Mouse (Mus musculus): ENCODE data around the gene Apol9b. TPM values are rescaled to one million over a fixed set of nuclear protein-coding genes. Genes with fewer than 3 reads are reported as not detected.

The Apol9b gene
- polyA plus RNA-seq, 1 experiment from 2014 or later = not detected

DNA sequence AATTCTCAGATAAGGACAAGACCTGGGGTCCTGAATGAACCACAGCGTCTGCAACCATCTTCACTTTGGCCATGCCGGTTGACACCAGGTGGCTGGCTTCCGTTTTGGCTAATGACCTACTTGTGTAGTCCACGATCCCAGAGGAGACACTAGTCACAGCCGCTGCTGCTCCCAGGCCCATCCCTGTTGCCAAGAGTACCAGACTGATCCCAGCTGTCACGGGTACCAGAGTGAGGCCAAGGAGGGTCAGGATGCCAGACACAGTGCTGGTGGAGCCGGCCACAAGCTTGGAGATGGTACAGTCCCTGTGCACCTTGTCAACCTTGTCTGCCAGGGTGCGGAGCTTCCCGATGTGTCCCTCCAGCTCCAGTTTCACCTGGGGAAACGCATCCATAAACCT is 20.9 kb downstream of the Apol9b start:
- Histone ChIP-seq H3K27me3 (0 out of 2 replicates have a peak, but pooled peaks cover 8% of the 10 kb centered on the region), H3K4me3 (replicated peaks) (no peak overlapping the region), H3K27ac (no peak overlapping the region), H3K4me2 (no peak overlapping the region), H3K9ac (replicated peaks) (no peak overlapping the region), H3K9me3 (0 out of 2 replicates have a peak, but pooled peaks cover 9% of the 10 kb centered on the region), H3K36me3 (no peaks in the 10 kb centered on the region), H3K4me1 (replicated peaks) (no peaks in the 10 kb centered on the region)
- WGBS = 93% methylated on average over 10 of the region's 10 CpGs
- ATAC-seq (ENCODE audit: insufficient number of reproducible peaks, insufficient read depth, low FRiP score, low TSS enrichment, low read depth) = no peak

DNA sequence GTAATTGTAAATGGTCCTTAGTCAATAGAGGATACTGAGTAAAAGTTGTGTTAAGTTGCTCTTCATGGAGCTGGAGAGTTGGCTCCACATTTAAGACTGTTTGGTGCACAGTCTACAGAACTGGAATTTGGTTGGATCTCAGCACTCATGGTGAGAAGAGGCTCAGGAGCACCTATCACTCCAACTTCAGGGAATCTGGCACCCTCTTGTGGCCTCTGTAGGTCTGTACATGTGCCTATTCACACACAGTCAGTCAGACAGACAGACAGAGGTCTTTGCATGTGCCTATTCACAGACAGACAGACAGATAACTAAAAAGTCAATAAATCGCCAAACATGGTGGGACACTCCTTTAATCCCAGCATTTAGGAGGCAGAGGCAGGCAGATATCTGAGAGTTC is 21.6 kb downstream of the Apol9b start:
- H3K36me3 ChIP-seq = no peaks in the 10 kb centered on the region
- no peak overlapping the region for H3K27ac ChIP-seq
- H3K27me3 ChIP-seq = 0 out of 2 replicates have a peak, but pooled peaks cover 8% of the 10 kb centered on the region
- 27% methylated on average over 1 of the region's 1 CpGs for WGBS
- ATAC-seq (ENCODE audit: insufficient number of reproducible peaks, insufficient read depth, low FRiP score, low TSS enrichment, low read depth) = no peak
- 0 out of 2 replicates have a peak, but pooled peaks cover 9% of the 10 kb centered on the region for H3K9me3 ChIP-seq
- H3K9ac ChIP-seq (replicated peaks) = no peak overlapping the region
- H3K4me3 ChIP-seq (replicated peaks) = no peak overlapping the region
- no peaks in the 10 kb centered on the region for H3K4me1 ChIP-seq (replicated peaks)
- no peak overlapping the region for H3K4me2 ChIP-seq

DNA sequence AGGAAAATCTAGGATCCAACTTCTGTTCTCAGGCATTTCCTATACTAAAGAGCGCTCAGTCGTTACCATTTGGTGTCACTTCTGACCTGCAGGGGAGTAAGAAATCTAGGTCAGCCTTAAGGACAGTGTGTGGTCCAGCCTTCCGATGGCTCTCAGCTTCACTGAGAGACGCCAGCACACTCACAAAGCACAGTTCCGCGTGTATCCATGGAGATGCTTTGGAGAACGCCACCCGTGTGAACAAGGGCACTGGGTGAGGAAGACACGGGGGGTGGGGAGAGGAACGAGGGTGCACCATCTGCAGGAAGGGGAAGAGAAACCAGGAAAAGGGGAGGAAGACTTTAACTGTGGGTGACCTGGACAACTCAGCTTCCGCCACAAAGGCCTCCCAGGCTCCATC is 23.6 kb downstream of the Apol9b start:
- WGBS = 65% methylated on average over 11 of the region's 11 CpGs
- H3K4me2 ChIP-seq = no peak overlapping the region
- H3K9me3 ChIP-seq = 0 out of 2 replicates have a peak, but pooled peaks cover 9% of the 10 kb centered on the region
- no peak overlapping the region for H3K27ac ChIP-seq
- 0 out of 2 replicates have a peak, but pooled peaks cover 4% of the 10 kb centered on the region for H3K4me1 ChIP-seq (replicated peaks)
- no peaks in the 10 kb centered on the region for H3K36me3 ChIP-seq
- H3K9ac ChIP-seq (replicated peaks) = no peak overlapping the region
- no peak for ATAC-seq (ENCODE audit: insufficient number of reproducible peaks, insufficient read depth, low FRiP score, low TSS enrichment, low read depth)
- H3K4me3 ChIP-seq (replicated peaks) = no peak overlapping the region
- H3K27me3 ChIP-seq = 0 out of 2 replicates have a peak, but pooled peaks cover 8% of the 10 kb centered on the region

DNA sequence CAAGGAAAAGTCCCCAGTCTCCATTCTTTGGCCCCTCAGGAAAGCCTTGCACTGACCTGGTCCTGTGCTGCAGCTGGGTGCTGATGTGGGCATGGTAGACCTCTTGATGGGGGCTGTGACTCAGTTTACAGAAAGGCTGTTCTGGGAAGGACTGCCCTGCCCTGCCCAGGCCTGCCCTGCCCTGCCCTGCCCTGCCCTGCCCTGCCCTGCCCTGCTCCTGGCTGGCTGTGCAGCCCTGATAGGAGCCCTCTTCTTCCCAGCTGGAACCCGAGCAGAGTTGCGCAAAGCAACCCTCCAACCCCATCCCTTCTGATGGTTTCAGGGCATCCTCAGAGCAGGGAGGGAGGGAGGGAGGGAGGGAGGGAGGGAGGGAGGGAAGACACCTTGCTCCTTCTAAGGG is 26.3 kb downstream of the Apol9b start:
- H3K4me1 ChIP-seq (replicated peaks) = 0 out of 2 replicates have a peak, but pooled peaks cover 4% of the 10 kb centered on the region
- no peak for ATAC-seq (ENCODE audit: insufficient number of reproducible peaks, insufficient read depth, low FRiP score, low TSS enrichment, low read depth)
- 0 out of 2 replicates have a peak, but pooled peaks cover 8% of the 10 kb centered on the region for H3K27me3 ChIP-seq
- WGBS = no CpG with 5 or more reads among the region's 2 CpGs
- no peak overlapping the region for H3K9ac ChIP-seq (replicated peaks)
- H3K4me2 ChIP-seq = no peak overlapping the region
- peaks cover 3% of the 10 kb centered on the region for H3K36me3 ChIP-seq
- H3K4me3 ChIP-seq (replicated peaks) = no peak overlapping the region
- H3K9me3 ChIP-seq = no peaks in the 10 kb centered on the region
- H3K27ac ChIP-seq = no peak overlapping the region

DNA sequence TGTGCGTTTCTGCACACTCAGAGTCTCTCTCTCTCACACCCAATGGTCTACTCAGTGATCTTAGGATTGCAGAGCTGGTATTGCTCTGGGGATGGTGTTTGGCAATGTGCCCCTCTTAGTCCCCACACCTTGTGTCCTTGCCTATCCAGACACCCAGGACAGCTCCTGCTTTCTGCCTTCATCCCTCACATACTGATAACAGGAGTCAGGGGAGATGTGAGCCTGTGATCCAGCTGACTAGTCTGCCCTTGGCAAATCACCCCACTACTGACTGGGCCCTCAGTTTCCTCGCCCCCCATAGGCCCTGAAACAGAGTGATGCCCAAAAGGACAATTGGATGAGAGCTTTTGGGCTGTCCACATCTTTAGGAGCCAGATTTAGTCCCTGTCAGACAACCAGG is 27.2 kb downstream of the Apol9b start:
- Histone ChIP-seq H3K36me3 (peaks cover 12% of the 10 kb centered on the region), H3K4me1 (replicated peaks) (0 out of 2 replicates have a peak, but pooled peaks cover 4% of the 10 kb centered on the region), H3K4me2 (no peak overlapping the region), H3K9ac (replicated peaks) (no peak overlapping the region), H3K4me3 (replicated peaks) (no peak overlapping the region), H3K27ac (no peak overlapping the region), H3K27me3 (0 out of 2 replicates have a peak, but pooled peaks cover 8% of the 10 kb centered on the region), H3K9me3 (no peaks in the 10 kb centered on the region)
- ATAC-seq (ENCODE audit: insufficient number of reproducible peaks, insufficient read depth, low FRiP score, low TSS enrichment, low read depth) = no peak
- 64% methylated on average over 2 of the region's 2 CpGs for WGBS

DNA sequence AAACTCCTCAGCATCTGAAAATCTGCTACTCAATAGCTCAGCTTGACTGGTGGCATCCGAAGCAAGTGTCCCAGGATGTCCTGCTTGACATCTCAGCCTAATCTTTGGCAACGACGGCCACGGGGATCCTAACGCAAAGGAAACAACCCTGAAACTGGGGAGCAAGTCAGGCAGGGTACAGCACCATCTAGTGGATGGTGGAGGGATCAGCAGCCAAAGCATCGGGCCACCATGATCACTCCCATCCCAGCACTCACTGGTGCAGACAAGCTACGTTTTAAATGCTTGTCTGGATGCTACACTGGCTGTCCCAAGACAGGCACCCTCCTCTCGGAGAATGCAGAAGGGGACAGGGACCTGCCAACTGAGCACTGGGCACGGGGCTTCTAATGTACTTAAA is 28.0 kb downstream of the Apol9b start, which contains the start of gene Apol8:
Gene Apol8, minus strand, starts transcription at position 156 of the 400 bp plus-strand sequence.
- Histone ChIP-seq H3K4me1 (replicated peaks) (0 out of 2 replicates have a peak, but pooled peaks cover 4% of the 10 kb centered on the region), H3K4me3 (replicated peaks) (no peak within 1 kb of the TSS), H3K4me2 (peak within 1 kb of the TSS; percentile 24; the same call in 1 of the 2 replicates), H3K27ac (no peak within 1 kb of the TSS), H3K9me3 (no peaks in the 10 kb centered on the region), H3K36me3 (peaks cover 19% of the 10 kb centered on the region), H3K27me3 (0 out of 2 replicates have a peak, but pooled peaks cover 8% of the 10 kb centered on the region), H3K9ac (replicated peaks) (no peak within 1 kb of the TSS)
- ATAC-seq (ENCODE audit: insufficient number of reproducible peaks, insufficient read depth, low FRiP score, low TSS enrichment, low read depth) = no peak
- WGBS = 11% methylated on average over 9 of the region's 9 CpGs

DNA sequence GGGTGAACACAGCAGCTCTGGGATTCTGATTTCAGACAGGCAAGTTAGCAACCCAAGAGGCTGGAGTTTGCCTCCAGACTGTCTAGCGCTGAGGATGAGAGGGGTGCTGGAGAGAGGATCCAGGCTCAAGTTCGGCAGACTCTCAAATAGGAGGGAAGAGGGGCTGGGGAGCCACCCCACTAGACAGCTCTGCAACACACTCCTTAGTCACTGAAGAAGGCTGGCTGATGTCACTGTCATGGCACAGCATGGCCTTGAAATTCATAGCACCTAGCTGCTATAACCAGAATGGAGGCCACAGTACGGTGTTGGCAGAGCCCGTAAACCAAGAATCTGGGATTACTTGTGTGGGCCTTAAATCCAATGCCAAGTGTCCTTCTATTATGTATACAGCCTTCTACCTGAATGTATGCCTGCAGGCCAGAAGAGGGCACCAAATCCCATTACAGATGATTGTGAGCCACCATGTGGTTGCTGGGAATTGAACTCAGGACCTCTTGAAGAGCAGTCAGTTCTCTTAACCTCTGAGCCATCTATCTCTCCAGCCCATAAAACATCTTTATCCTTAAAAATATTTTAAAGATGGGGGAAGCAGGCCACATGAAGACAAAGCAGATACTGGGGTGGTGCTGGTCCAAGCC is 28.9 kb downstream of the Apol9b start:
- Histone ChIP-seq H3K4me2 (no peak overlapping the region), H3K9me3 (no peaks in the 10 kb centered on the region), H3K4me3 (replicated peaks) (no peak overlapping the region), H3K9ac (replicated peaks) (no peak overlapping the region), H3K4me1 (replicated peaks) (0 out of 2 replicates have a peak, but pooled peaks cover 4% of the 10 kb centered on the region), H3K27me3 (0 out of 2 replicates have a peak, but pooled peaks cover 5% of the 10 kb centered on the region), H3K36me3 (peaks cover 28% of the 10 kb centered on the region), H3K27ac (no peak overlapping the region)
- ATAC-seq (ENCODE audit: insufficient number of reproducible peaks, insufficient read depth, low FRiP score, low TSS enrichment, low read depth) = no peak
- WGBS = 81% methylated on average over 4 of the region's 4 CpGs

DNA sequence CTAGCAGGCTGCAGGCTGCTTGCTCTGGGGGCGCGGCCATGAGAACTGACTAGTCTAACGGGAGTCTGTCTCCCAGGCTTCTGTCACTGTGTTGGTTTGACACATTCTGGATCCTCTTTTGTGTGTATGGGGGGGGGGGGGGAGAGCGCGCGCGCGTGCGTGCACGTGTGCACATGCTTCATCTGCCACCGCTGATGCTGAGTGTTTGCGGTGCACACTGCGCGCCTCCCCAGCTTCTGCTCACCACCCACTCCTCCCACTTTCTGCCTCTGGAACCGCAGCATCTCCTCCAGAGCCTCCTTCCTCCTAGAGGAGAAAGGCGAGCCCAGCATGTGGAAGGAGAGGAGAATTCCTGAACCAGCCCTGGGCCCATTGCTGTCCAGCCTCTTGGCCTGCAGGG is 31.2 kb downstream of the Apol9b start:
- no peaks in the 10 kb centered on the region for H3K9me3 ChIP-seq
- no peak for ATAC-seq (ENCODE audit: insufficient number of reproducible peaks, insufficient read depth, low FRiP score, low TSS enrichment, low read depth)
- no peaks in the 10 kb centered on the region for H3K27me3 ChIP-seq
- no peak overlapping the region for H3K9ac ChIP-seq (replicated peaks)
- no peak overlapping the region for H3K27ac ChIP-seq
- peaks cover 51% of the 10 kb centered on the region for H3K36me3 ChIP-seq
- WGBS = 93% methylated on average over 16 of the region's 16 CpGs
- 0 out of 2 replicates have a peak, but pooled peaks cover 10% of the 10 kb centered on the region for H3K4me1 ChIP-seq (replicated peaks)
- H3K4me3 ChIP-seq (replicated peaks) = no peak overlapping the region
- H3K4me2 ChIP-seq = no peak overlapping the region

DNA sequence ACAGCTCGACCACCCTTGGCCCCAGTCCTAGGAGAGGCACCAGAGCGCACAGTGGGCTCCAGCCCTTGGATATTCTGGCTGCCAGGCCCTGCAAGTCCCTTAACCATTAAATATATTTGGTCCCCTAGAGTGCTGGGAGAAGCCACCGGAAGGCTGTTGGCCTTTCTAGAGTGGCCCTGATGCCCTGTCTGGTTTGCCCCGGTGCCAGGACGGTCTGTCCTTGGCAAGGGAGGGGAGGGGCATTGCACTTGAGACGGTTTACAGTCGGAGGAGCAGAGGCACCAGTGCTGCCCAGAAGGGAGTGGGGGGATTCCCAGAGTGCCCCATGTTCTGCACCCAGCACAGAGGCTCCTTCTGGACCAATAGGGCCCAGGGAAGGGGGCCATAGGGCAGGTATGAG is 32.2 kb downstream of the Apol9b start:
- no peak for ATAC-seq (ENCODE audit: insufficient number of reproducible peaks, insufficient read depth, low FRiP score, low TSS enrichment, low read depth)
- Histone ChIP-seq H3K9me3 (no peaks in the 10 kb centered on the region), H3K36me3 (peaks cover 62% of the 10 kb centered on the region), H3K4me2 (no peak overlapping the region), H3K27me3 (no peaks in the 10 kb centered on the region), H3K27ac (no peak overlapping the region), H3K9ac (replicated peaks) (no peak overlapping the region), H3K4me3 (replicated peaks) (no peak overlapping the region), H3K4me1 (replicated peaks) (0 out of 2 replicates have a peak, but pooled peaks cover 13% of the 10 kb centered on the region)
- 90% methylated on average over 7 of the region's 7 CpGs for whole genome bisulfite sequencing

DNA sequence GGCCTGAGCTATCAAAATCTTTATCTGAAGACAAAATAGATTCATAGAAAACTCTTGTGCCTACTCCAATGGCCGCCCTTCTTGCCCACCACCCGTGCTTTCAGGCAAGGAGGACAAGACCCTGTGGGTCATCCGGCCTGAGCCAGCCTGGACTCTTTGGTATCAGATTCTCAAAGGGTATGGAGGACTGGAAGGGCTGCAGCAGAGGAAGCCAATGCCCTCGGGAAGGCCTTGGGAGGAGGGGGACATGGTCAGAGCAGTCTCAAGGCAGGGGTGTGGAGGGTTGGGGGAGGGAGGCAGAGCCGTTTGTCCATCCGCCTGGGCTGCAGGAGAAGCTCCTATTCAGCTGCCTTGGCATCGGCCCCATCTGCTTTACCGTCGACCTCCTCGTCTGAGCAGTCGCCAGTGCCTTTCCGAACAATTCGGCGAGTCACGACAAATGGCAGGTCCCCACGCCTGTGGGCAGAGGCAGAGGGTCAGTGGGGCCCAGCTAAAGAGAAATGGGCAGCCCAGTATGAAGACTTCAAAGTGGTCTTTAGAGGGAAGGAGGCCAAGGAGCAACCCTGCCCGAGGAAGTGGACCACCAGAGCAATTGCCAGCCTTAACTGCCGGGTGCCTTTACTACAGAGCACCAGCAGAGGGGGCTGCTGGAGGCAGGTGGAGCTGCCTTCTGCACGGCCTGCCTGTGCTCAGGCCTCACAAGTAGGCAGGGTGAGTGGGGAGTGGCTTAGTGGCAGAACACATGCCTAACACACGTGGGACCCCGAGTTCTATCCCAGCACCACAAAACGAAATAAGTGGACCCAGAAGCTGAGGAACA is 32.9 kb downstream of the Apol9b start:
- ATAC-seq (ENCODE audit: insufficient number of reproducible peaks, insufficient read depth, low FRiP score, low TSS enrichment, low read depth) = no peak
- H3K4me1 ChIP-seq (replicated peaks) = 0 out of 2 replicates have a peak, but pooled peaks cover 12% of the 10 kb centered on the region
- no peak overlapping the region for H3K4me2 ChIP-seq
- H3K9ac ChIP-seq (replicated peaks) = no peak overlapping the region
- H3K9me3 ChIP-seq = no peaks in the 10 kb centered on the region
- no peaks in the 10 kb centered on the region for H3K27me3 ChIP-seq
- WGBS = 76% methylated on average over 22 of the region's 22 CpGs
- no peak overlapping the region for H3K27ac ChIP-seq
- H3K4me3 ChIP-seq (replicated peaks) = no peak overlapping the region
- peaks cover 69% of the 10 kb centered on the region for H3K36me3 ChIP-seq

DNA sequence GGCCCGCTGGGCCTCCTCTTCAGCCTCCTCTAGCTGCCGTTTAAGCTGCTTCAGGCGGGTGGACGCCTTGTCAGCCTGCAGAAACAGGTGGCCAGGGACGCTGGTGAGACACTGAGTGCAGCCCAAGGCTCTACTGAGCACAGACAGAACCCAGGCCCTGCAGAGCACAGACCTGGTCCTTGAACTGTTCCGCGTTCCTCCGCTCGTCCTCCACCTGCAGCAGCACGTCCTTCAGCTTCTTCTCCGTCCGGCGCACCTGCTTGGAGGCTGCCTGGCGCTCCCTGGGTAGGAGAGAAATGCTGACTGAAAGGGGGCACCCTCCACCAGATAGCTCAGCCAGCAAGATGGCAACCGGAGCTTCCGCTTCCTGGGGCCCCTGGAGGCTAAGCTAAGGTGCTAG is 34.2 kb downstream of the Apol9b start:
- 87% methylated on average over 16 of the region's 16 CpGs for WGBS
- H3K27ac ChIP-seq = no peak overlapping the region
- no peak overlapping the region for H3K4me2 ChIP-seq
- H3K27me3 ChIP-seq = no peaks in the 10 kb centered on the region
- 0 out of 2 replicates have a peak, but pooled peaks cover 10% of the 10 kb centered on the region for H3K4me1 ChIP-seq (replicated peaks)
- peaks cover 82% of the 10 kb centered on the region for H3K36me3 ChIP-seq
- H3K4me3 ChIP-seq (replicated peaks) = no peak overlapping the region
- no peaks in the 10 kb centered on the region for H3K9me3 ChIP-seq
- ATAC-seq (ENCODE audit: insufficient number of reproducible peaks, insufficient read depth, low FRiP score, low TSS enrichment, low read depth) = no peak
- no peak overlapping the region for H3K9ac ChIP-seq (replicated peaks)

Data from limb, embryonic 12.5 days (tissue).